Mouse (Mus musculus): ENCODE measurements at regions not wholly inside any gene's neighbourhood (a gene's known extent, or its start where the extent isn't known, plus 50 kb on each side); places are given as distances from the start of the nearest gene placed in this dataset.

GRCm38 (mm10) chrX:41161544-41161943, 239.1 kb upstream of the Gria3 start:
- Histone ChIP-seq H3K4me2 (ENCODE audit: low read depth, low read length) (no peak overlapping the region), H3K4me1 (ENCODE audit: control insufficient read depth, insufficient read depth, low read length) (no peaks in the 10 kb centered on the region), H3K9me3 (ENCODE audit: control insufficient read depth, low read length) (0 out of 2 replicates have a peak, but pooled peaks cover 6% of the 10 kb centered on the region), H3K4me3 (ENCODE audit: low read depth, low read length) (no peak overlapping the region), H3K36me3 (ENCODE audit: control insufficient read depth, insufficient read depth, low read length) (no peaks in the 10 kb centered on the region), H3K9ac (ENCODE audit: low read depth, low read length) (no peak overlapping the region), H3K27me3 (replicated peaks; ENCODE audit: control insufficient read depth, insufficient read depth, low read length) (no peaks in the 10 kb centered on the region), H3K27ac (replicated peaks; ENCODE audit: low read depth, low read length) (no peak overlapping the region)
- no peak for ATAC-seq (ENCODE audit: low read depth)
- WGBS: 75% methylated on average over 5 of the region's 5 CpGs
- peak; percentile 0 for DNase-seq (ENCODE audit: low spot score)

Measured in embryonic facial prominence, embryonic 14.5 days (tissue).